Mouse (Mus musculus) heart, embryonic 10.5 days (tissue): Measurements from ENCODE around the gene Rrp12. TPM values are rescaled to one million over a fixed set of nuclear protein-coding genes. Genes with fewer than 3 reads are reported as not detected.
"Not testable (repeated sequence)": the region's sequence is repeated elsewhere in the genome, so short reads cannot be mapped to it uniquely, and the experiment has no call there.

Experiments used
- DNase-seq: peaks from one replicate; pipeline ENCODE4 v3.0.0-alpha.2; 2017; ENCODE audit warnings: low spot score
- H3K27ac ChIP-seq: fragments of 300-500 bp; sonication (generic); 2 replicates; pipeline ENCODE4 v1.5.1; 2016; ENCODE audit warnings: mild to moderate bottlenecking
- H3K27me3 ChIP-seq: fragments of 300-500 bp; sonication (generic); 2 replicates; pipeline ENCODE4 v1.6.1; 2016; ENCODE audit warnings: mild to moderate bottlenecking; ENCODE audit not compliant: poor library complexity, insufficient read depth, severe bottlenecking
- H3K36me3 ChIP-seq: fragments of 300-500 bp; sonication (generic); 2 replicates; pipeline ENCODE4 v1.6.1; 2016; ENCODE audit warnings: mild to moderate bottlenecking, moderate library complexity
- H3K4me1 ChIP-seq: fragments of 300-500 bp; sonication (generic); 2 replicates; pipeline ENCODE4 v1.6.1; 2016; ENCODE audit warnings: mild to moderate bottlenecking
- H3K4me3 ChIP-seq: fragments of 300-500 bp; sonication (generic); 2 replicates; pipeline ENCODE4 v1.5.1; 2016; ENCODE audit warnings: mild to moderate bottlenecking, moderate library complexity
- H3K9me3 ChIP-seq: fragments of 300-500 bp; sonication (generic); 2 replicates; pipeline ENCODE4 v1.6.1; 2016; ENCODE audit warnings: mild to moderate bottlenecking, moderate library complexity
- WGBS: fragments of 180-500 bp; shearing (Covaris S2); methylation state at CpG from one replicate; pipeline ENCODE4 v1.1.7; 2016; 5-methylcytosine and 5-hydroxymethylcytosine counted together
- polyA plus RNA-seq: library from polyadenylated mRNA; unstranded; fragments of >200 nt; fragmentation: Nextera tagmentation; extraction: Ambion mirVana; gene quantifications from 2 replicates; pipeline ENCODE4 v1.2.1, GENCODE M21; 2016

Gene Rrp12
- 25.1 and 25.8 TPM in 2 replicates for polyA plus RNA-seq

GRCm38 (mm10) chr19:41895460-41896318 is at the start of gene Rrp12:
Gene Rrp12, minus strand, starts transcription at chr19:41896173.
- under 1% methylated on average over 46 of the region's 46 CpGs for WGBS
- Histone ChIP-seq H3K4me1 (peaks cover 11% of the 10 kb centered on the region), H3K27ac (peak within 1 kb of the TSS; percentile 77)

DNA sequence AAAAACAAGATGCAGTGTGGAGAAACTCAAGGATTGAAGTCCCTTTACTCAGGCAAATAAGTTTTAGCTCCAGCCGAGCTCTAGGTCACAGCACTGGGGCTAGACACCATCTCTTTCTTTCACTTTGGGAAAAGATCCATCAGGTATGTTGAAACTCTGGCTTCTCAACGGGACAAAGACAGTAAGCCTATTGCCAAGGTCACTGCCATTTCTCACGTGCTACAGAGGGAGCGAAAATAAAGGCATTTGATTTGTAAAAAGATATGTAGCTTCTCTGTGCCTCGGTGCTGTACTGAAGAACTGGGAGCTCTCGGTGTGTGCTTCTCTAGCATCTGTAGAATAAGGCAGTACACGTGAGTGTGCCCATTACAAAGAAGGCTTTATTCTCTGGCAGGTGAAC is 47.9 kb upstream of the Rrp12 start:
- WGBS: 84% methylated on average over 7 of the region's 7 CpGs
- H3K9me3 ChIP-seq: no peaks in the 10 kb centered on the region
- peaks cover 97% of the 10 kb centered on the region for H3K36me3 ChIP-seq
- no peak overlapping the region for H3K27ac ChIP-seq
- no peaks in the 10 kb centered on the region for H3K4me1 ChIP-seq
- H3K27me3 ChIP-seq: no peaks in the 10 kb centered on the region
- no peak for DNase-seq
- H3K4me3 ChIP-seq: no peak overlapping the region

More at GRCm38 (mm10) chr19:41895460-41896318, at the start of gene Rrp12:
- Histone ChIP-seq H3K4me3 (peak within 1 kb of the TSS; percentile 87), H3K9me3 (no peaks in the 10 kb centered on the region), H3K36me3 (peaks cover 14% of the 10 kb centered on the region), H3K27me3 (no peaks in the 10 kb centered on the region)
- DNase-seq: peak; percentile 93

- H3K36me3 ChIP-seq: peaks cover 75% of the 10 kb centered on the region
- 89% methylated on average over 5 of the region's 5 CpGs for WGBS
- DNase-seq: no peak
Measured at GRCm38 (mm10) chr19:41938539-41938938, 42.6 kb upstream of the Rrp12 start.

DNA sequence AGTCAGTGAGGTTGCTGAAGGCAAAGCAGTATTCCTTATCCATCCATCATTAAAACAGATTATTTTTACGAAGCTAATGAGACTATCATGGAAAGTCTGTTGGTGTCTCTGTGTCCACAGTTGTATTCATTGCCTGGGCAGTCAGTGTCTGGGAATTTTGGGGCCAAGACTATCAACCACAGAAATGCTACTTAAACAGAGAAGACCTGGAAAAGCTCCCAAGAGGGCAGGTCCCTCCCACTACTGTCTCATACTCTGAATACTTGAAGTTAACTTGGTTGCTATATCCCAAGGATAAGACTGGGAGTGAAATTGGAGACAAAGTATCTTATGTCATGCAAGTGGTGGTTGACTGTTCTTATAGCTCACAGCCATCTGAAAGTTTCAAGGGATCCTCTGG is 39.9 kb upstream of the Rrp12 start:
- no peak for DNase-seq
- Histone ChIP-seq H3K27ac (no peak overlapping the region), H3K9me3 (no peaks in the 10 kb centered on the region), H3K27me3 (no peaks in the 10 kb centered on the region), H3K4me1 (peaks cover 14% of the 10 kb centered on the region), H3K4me3 (no peak overlapping the region), H3K36me3 (peaks cover 52% of the 10 kb centered on the region)
- WGBS: 90% methylated on average over 1 of the region's 1 CpGs

More at GRCm38 (mm10) chr19:41938539-41938938, 42.6 kb upstream of the Rrp12 start:
- Histone ChIP-seq H3K4me1 (peaks cover 8% of the 10 kb centered on the region), H3K27me3 (no peaks in the 10 kb centered on the region), H3K27ac (no peak overlapping the region), H3K4me3 (no peak overlapping the region), H3K9me3 (no peaks in the 10 kb centered on the region)

- Histone ChIP-seq H3K27ac (no peak overlapping the region), H3K4me1 (peaks cover 14% of the 10 kb centered on the region), H3K4me3 (peak overlapping the region; percentile 86), H3K27me3 (no peaks in the 10 kb centered on the region), H3K36me3 (peaks cover 49% of the 10 kb centered on the region), H3K9me3 (no peaks in the 10 kb centered on the region)
- WGBS: 37% methylated on average over 6 of the region's 6 CpGs
- DNase-seq: no peak
Measured at GRCm38 (mm10) chr19:41934124-41934523, 38.2 kb upstream of the Rrp12 start.

DNA sequence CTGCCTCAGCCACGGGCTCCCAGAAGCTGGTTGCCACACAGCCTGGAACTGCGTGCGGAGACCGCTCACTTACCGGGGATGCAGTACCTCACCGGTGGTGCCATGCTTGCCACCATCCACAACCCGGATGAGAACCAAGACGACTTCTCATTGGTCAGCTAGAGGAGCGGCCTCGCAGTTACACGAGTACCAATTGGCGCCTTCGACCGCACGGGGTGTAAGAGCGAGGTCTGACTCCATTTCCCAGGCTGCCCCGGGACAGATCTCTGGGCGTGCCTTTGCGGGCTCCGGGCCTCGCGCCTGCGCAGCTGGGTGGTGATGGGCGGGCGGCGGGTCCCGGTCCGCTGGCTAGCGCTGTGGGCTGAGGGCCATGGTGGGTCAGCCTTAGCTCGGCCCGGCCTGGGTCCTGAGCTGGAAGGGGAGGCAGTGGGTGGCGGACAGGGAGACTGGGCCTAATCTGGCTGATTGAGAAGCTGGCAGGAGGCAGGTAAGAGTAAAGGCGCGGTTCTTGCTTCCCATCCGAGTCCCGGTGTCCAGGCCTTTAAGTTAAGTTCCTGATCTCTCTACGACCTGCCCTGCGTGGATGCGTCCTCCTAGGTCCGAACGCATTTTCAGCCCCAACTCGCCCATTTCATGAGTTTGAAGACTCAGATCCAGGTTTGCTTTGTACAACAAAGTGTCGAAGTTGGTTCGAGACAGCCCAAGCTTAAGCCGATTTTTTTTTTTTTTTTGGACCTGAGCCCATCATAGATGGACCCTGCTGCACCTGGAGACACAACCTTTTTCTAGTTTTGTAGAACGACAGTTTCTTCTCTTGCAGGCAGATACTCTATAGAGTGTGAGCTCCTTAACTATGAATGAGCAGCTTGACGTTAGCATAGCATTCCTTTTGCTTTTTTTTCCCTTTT is 37.5 kb upstream of the Rrp12 start, which contains the start of the genes Exosc1 and Zdhhc16:
TSS of gene Exosc1 (minus strand) at position 245 of the 908 bp plus-strand sequence.
TSS of gene Zdhhc16 (plus strand) at position 302 of the 908 bp plus-strand sequence.
- Histone ChIP-seq H3K9me3 (no peaks in the 10 kb centered on the region), H3K4me1 (peaks cover 14% of the 10 kb centered on the region), H3K27me3 (no peaks in the 10 kb centered on the region), H3K4me3 (peak within 1 kb of the TSS; percentile 86), H3K27ac (peak within 1 kb of the TSS; percentile 86), H3K36me3 (peaks cover 48% of the 10 kb centered on the region)
- peak; percentile 99 for DNase-seq
- WGBS: under 1% methylated on average over 47 of the region's 47 CpGs

DNA sequence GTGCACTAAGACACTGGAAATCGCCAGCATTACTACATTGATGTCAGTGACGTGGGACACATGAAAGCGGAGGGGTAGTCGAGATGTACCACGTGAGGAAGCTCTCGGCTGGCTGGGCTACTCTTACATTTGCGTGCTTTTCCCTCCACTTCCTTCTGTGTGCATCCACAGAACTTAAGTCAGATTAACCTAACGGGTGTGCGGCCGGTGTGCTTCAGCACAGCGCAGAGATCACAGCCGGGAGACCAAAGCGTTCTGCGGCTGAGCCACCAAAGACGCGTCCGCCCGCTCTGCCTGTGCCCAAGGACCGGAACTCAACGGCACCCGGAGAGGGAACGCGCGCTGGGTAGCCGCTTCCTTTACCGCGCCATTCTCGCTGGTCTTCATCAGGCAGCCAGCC is 36.7 kb upstream of the Rrp12 start:
- under 1% methylated on average over 28 of the region's 28 CpGs for WGBS
- no peaks in the 10 kb centered on the region for H3K9me3 ChIP-seq
- no peaks in the 10 kb centered on the region for H3K27me3 ChIP-seq
- DNase-seq: no peak
- peak overlapping the region; percentile 86 for H3K4me3 ChIP-seq
- peak overlapping the region; percentile 86 for H3K27ac ChIP-seq
- peaks cover 48% of the 10 kb centered on the region for H3K36me3 ChIP-seq
- H3K4me1 ChIP-seq: peaks cover 14% of the 10 kb centered on the region

GRCm38 (mm10) chr19:41920412-41921067 is 24.6 kb upstream of the Rrp12 start:
- Histone ChIP-seq H3K9me3 (no peaks in the 10 kb centered on the region), H3K4me3 (no peak overlapping the region), H3K36me3 (peaks cover 79% of the 10 kb centered on the region), H3K4me1 (no peaks in the 10 kb centered on the region), H3K27me3 (no peaks in the 10 kb centered on the region), H3K27ac (no peak overlapping the region)
- WGBS: 75% methylated on average over 5 of the region's 5 CpGs
- DNase-seq: no peak

DNA sequence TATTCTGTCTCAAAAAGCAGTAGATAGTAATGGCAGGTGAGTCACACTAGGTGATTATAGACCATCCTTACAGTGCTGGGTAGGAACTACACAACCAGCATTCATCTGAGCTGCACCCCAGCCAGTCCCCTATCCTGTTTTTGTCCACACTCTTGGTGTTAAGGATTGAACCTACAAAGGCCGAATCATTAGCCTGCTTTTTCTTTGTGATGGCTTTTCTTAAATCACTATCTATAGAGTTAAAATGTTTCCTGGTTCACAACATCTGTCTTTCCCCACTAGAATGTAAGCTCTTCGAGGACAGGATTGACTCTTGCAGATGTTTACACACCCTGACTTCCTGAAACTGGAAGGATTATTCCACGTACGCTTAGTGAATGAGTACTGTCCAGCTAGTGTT is 23.5 kb upstream of the Rrp12 start:
- WGBS: 71% methylated on average over 4 of the region's 4 CpGs
- DNase-seq: no peak
- no peak overlapping the region for H3K4me3 ChIP-seq
- no peak overlapping the region for H3K27ac ChIP-seq
- peaks cover 4% of the 10 kb centered on the region; the same call in 1 of the 2 replicates for H3K4me1 ChIP-seq
- no peaks in the 10 kb centered on the region for H3K27me3 ChIP-seq
- H3K36me3 ChIP-seq: peaks cover 82% of the 10 kb centered on the region
- no peaks in the 10 kb centered on the region for H3K9me3 ChIP-seq

DNA sequence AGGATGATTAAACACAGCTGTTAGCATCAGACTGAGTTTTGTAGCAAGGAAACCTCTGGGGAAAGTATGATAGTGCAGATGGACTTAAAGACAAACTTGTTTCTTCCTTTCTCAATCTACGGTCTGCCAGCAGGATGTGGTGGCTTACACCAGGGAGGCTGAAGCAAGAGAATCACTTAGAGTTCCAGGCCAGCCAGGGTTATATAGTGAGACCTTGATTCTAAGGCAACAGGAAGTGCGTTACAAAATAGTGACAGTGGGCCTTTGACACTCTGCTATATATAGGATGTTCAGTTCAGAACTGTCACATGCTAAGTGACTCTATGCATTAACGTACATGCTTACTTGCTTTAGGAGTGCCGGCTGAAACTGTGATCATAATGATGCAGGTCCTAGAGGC is 20.9 kb upstream of the Rrp12 start:
- 88% methylated on average over 4 of the region's 4 CpGs for WGBS
- H3K4me3 ChIP-seq: no peak overlapping the region

DNA sequence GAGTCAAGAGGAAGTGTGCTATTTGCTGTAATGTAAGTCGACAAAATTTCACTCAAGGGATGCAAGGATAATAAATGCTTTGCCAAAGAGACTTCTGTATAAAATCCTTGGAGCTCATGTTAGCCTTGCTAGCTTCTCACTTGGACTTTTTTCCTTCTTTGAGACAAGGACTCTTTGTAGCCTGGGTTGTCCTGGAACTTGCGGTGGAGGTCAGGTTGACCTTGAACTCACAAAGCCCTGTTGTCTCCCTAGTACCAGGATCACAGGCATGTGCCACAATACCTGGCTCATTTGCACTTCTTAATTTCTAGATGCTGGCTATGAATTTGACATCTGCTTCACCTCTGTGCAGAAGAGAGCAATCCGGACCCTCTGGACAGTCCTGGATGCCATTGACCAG is 19.3 kb upstream of the Rrp12 start:
- Histone ChIP-seq H3K9me3 (no peaks in the 10 kb centered on the region), H3K27ac (no peak overlapping the region), H3K27me3 (no peaks in the 10 kb centered on the region), H3K36me3 (peaks cover 57% of the 10 kb centered on the region), H3K4me3 (peak overlapping the region; percentile 93; the same call in 1 of the 2 replicates), H3K4me1 (peaks cover 13% of the 10 kb centered on the region)
- DNase-seq: no peak
- WGBS: 80% methylated on average over 3 of the region's 3 CpGs

More for the DNA sequence above, 20.9 kb upstream of the Rrp12 start:
- H3K4me1 ChIP-seq: peaks cover 13% of the 10 kb centered on the region
- no peak overlapping the region for H3K27ac ChIP-seq
- no peak for DNase-seq
- no peaks in the 10 kb centered on the region for H3K9me3 ChIP-seq
- no peaks in the 10 kb centered on the region for H3K27me3 ChIP-seq
- H3K36me3 ChIP-seq: peaks cover 71% of the 10 kb centered on the region

DNA sequence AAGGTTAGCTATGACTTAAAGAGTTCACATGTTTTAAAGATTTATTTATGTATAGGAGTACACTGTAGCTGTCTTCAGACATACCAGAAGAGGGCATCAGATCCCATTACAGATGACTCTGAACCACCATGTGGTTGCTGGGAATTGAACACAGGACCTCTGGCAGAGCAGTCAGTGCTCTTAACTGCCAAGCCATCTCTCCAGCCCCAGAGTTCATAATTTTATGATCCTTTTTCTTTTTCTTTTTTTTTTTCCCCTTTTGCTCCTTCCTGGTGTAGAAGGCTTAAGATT is 18.6 kb upstream of the Rrp12 start:
- not testable (repeated sequence) for DNase-seq, H3K9me3 ChIP-seq, H3K27ac ChIP-seq, H3K27me3 ChIP-seq
- Histone ChIP-seq H3K4me3 (peak overlapping the region; percentile 93), H3K36me3 (peaks cover 50% of the 10 kb centered on the region), H3K4me1 (peaks cover 13% of the 10 kb centered on the region)
